Mouse (Mus musculus): Measurements from ENCODE around the gene Cyb5r1. TPM values are rescaled to one million over a fixed set of nuclear protein-coding genes. Genes with fewer than 3 reads are reported as not detected.

The Cyb5r1 gene
- polyA plus RNA-seq, 2 experiments: 28.6 to 46.0 TPM

GRCm38 (mm10) chr1:134460294-134461284 lies 55.2 kb downstream of the Cyb5r1 start:
- Histone ChIP-seq H3K27ac (replicated peaks; ENCODE audit: low read depth, low read length) (no peak overlapping the region), H3K9ac (ENCODE audit: low read depth, low read length, severe bottlenecking) (no peak overlapping the region), H3K4me1 (ENCODE audit: control insufficient read depth, insufficient read depth, low read length) (peaks cover 9% of the 10 kb centered on the region), H3K4me2 (replicated peaks; ENCODE audit: low read depth, low read length, severe bottlenecking) (no peak overlapping the region), H3K27me3 (ENCODE audit: control insufficient read depth, insufficient read depth, low read length) (no peaks in the 10 kb centered on the region), H3K36me3 (ENCODE audit: control insufficient read depth, insufficient read depth, low read length) (peaks cover 68% of the 10 kb centered on the region), H3K4me3 (replicated peaks; ENCODE audit: low read length) (no peak overlapping the region), H3K9me3 (ENCODE audit: control insufficient read depth, low read length) (no peaks in the 10 kb centered on the region)
- WGBS: 100% methylated on average over 1 of the region's 1 CpGs
- no peak for DNase-seq (ENCODE audit: low spot score)
- ATAC-seq (ENCODE audit: low FRiP score, low read depth): no peak
- TF ChIP-seq POLR2A (IDR thresholded peaks at IDR 0.05; ENCODE audit: borderline replicate concordance, extremely low read depth, insufficient read depth, insufficient read length): no peak

Other genes with a start within 250 kb of the Cyb5r1 start
- gene Chil1, start 223.4 kb upstream of the Cyb5r1 start, polyA plus RNA-seq (2012; rRNA removed): 12.3 and 12.9 TPM in 2 replicates
- 13.6 and 16.3 TPM in 2 replicates for gene Chil1, start 223.4 kb upstream of the Cyb5r1 start, polyA plus RNA-seq (2014; fragmentation: Nextera tagmentation; extraction: Ambion mirVana)
- gene Mybph, start 212.1 kb upstream of the Cyb5r1 start, polyA plus RNA-seq (2012; rRNA removed): 92.6 and 110 TPM in 2 replicates
- gene Mybph, start 212.1 kb upstream of the Cyb5r1 start, polyA plus RNA-seq (2014; fragmentation: Nextera tagmentation; extraction: Ambion mirVana): 93.0 and 115 TPM in 2 replicates
- 2.0 and 3.6 TPM in 2 replicates for gene Adora1, start 170.1 kb upstream of the Cyb5r1 start, polyA plus RNA-seq (2012; rRNA removed)
- gene Adora1, start 170.1 kb upstream of the Cyb5r1 start, polyA plus RNA-seq (2014; fragmentation: Nextera tagmentation; extraction: Ambion mirVana): 1.4 and 2.0 TPM in 2 replicates
- 162 and 165 TPM in 2 replicates for gene Myog, start 115.6 kb upstream of the Cyb5r1 start, polyA plus RNA-seq (2012; rRNA removed)
- 118 and 149 TPM in 2 replicates for gene Myog, start 115.6 kb upstream of the Cyb5r1 start, polyA plus RNA-seq (2014; fragmentation: Nextera tagmentation; extraction: Ambion mirVana)
- gene Ppfia4, start 72.6 kb upstream of the Cyb5r1 start, polyA plus RNA-seq (2012; rRNA removed): 32.3 and 38.9 TPM in 2 replicates
- gene Ppfia4, start 72.6 kb upstream of the Cyb5r1 start, polyA plus RNA-seq (2014; fragmentation: Nextera tagmentation; extraction: Ambion mirVana): 10.1 and 10.9 TPM in 2 replicates
- gene Tmem183a, start 43.6 kb upstream of the Cyb5r1 start, polyA plus RNA-seq (2012; rRNA removed): 83.0 and 110 TPM in 2 replicates
- 77.8 and 86.8 TPM in 2 replicates for gene Tmem183a, start 43.6 kb upstream of the Cyb5r1 start, polyA plus RNA-seq (2014; fragmentation: Nextera tagmentation; extraction: Ambion mirVana)
- gene 4933406M09Rik, start 19.6 kb upstream of the Cyb5r1 start, polyA plus RNA-seq (2012; rRNA removed): not detected in 2 replicates
- not detected in 2 replicates for gene 4933406M09Rik, start 19.6 kb upstream of the Cyb5r1 start, polyA plus RNA-seq (2014; fragmentation: Nextera tagmentation; extraction: Ambion mirVana)
- gene Adipor1, start 9.8 kb downstream of the Cyb5r1 start, polyA plus RNA-seq (2012; rRNA removed): 74.9 and 82.9 TPM in 2 replicates
- 92.1 and 97.6 TPM in 2 replicates for gene Adipor1, start 9.8 kb downstream of the Cyb5r1 start, polyA plus RNA-seq (2014; fragmentation: Nextera tagmentation; extraction: Ambion mirVana)
- 19.3 and 21.4 TPM in 2 replicates for gene Klhl12, start 50.0 kb downstream of the Cyb5r1 start, polyA plus RNA-seq (2012; rRNA removed)
- gene Klhl12, start 50.0 kb downstream of the Cyb5r1 start, polyA plus RNA-seq (2014; fragmentation: Nextera tagmentation; extraction: Ambion mirVana): 21.6 and 23.7 TPM in 2 replicates
- 25.2 and 26.5 TPM in 2 replicates for gene Rabif, start 89.1 kb downstream of the Cyb5r1 start, polyA plus RNA-seq (2012; rRNA removed)
- gene Rabif, start 89.1 kb downstream of the Cyb5r1 start, polyA plus RNA-seq (2014; fragmentation: Nextera tagmentation; extraction: Ambion mirVana): 39.8 and 44.3 TPM in 2 replicates
- gene Mgat4e, start 144.1 kb downstream of the Cyb5r1 start, polyA plus RNA-seq (2012; rRNA removed): 0.10 and 0.15 TPM in 2 replicates
- not detected in 2 replicates for gene Mgat4e, start 144.1 kb downstream of the Cyb5r1 start, polyA plus RNA-seq (2014; fragmentation: Nextera tagmentation; extraction: Ambion mirVana)
- gene Kdm5b, start 154.6 kb downstream of the Cyb5r1 start, polyA plus RNA-seq (2012; rRNA removed): 38.1 TPM in 2 replicates
- gene Kdm5b, start 154.6 kb downstream of the Cyb5r1 start, polyA plus RNA-seq (2014; fragmentation: Nextera tagmentation; extraction: Ambion mirVana): 83.5 and 100 TPM in 2 replicates
- 1.1 and 1.5 TPM in 2 replicates for gene Syt2, start 241.1 kb downstream of the Cyb5r1 start, polyA plus RNA-seq (2012; rRNA removed)
- 0.44 and 0.64 TPM in 2 replicates for gene Syt2, start 241.1 kb downstream of the Cyb5r1 start, polyA plus RNA-seq (2014; fragmentation: Nextera tagmentation; extraction: Ambion mirVana)